Mouse (Mus musculus): Measurements from ENCODE around the gene Zfp663. TPM values are rescaled to one million over a fixed set of nuclear protein-coding genes. Genes with fewer than 3 reads are reported as not detected.
A peak's percentile ranks its signal among the peaks of the same experiment; 100 is the strongest.

Zfp663 gene
- polyA plus RNA-seq (2015; fragmentation: Nextera tagmentation; extraction: Ambion mirVana): 1.2 and 2.0 TPM in 2 replicates

DNA sequence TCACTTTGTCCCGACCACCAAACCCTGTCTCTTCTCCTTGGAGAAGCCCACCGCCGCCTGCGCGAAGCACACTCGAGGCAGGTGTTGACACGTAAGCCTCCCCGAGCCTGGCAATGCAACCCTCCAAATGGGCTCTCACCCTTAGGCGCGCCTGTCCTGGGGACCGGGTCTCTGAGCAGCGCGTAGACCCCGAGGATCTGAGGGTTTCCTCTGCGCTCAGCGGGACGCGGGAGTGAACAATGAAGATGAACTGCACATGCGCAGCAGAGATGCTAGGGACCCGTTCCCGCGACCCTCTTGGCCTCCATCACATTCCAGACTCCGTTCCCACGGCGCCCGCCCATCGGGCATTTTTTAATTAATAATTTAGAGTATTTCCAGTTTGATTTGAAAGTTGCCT, at the start of gene Zfp663:
TSS of gene Zfp663 (minus strand) at position 234 of the 400 bp plus-strand sequence.
- ATAC-seq: no peak
- H3K9ac ChIP-seq (replicated peaks; ENCODE audit: low read depth): no peak within 1 kb of the TSS
- no peak within 1 kb of the TSS for H3K4me3 ChIP-seq (ENCODE audit: low read depth, low read length)
- H3K4me2 ChIP-seq (replicated peaks; ENCODE audit: low read depth, low read length): peak within 1 kb of the TSS; percentile 34
- no peaks in the 10 kb centered on the region for H3K36me3 ChIP-seq (ENCODE audit: insufficient read depth, low read length)
- WGBS: under 1% methylated on average over 27 of the region's 27 CpGs
- no peak within 1 kb of the TSS for H3K27ac ChIP-seq (ENCODE audit: low read length)
- peaks cover 8% of the 10 kb centered on the region; the same call in 1 of the 2 replicates for H3K4me1 ChIP-seq (ENCODE audit: insufficient read depth, low read depth, low read length)
- TF ChIP-seq CTCF (IDR thresholded peaks at IDR 0.05) (no peak), EP300 (IDR thresholded peaks at IDR 0.05) (no peak)
- H3K27me3 ChIP-seq (replicated peaks; ENCODE audit: insufficient read depth, low read length): 0 out of 2 replicates have a peak, but pooled peaks cover 3% of the 10 kb centered on the region
- no peak for DNase-seq (ENCODE audit: low spot score)
- no peaks in the 10 kb centered on the region for H3K9me3 ChIP-seq (ENCODE audit: low read length)

DNA sequence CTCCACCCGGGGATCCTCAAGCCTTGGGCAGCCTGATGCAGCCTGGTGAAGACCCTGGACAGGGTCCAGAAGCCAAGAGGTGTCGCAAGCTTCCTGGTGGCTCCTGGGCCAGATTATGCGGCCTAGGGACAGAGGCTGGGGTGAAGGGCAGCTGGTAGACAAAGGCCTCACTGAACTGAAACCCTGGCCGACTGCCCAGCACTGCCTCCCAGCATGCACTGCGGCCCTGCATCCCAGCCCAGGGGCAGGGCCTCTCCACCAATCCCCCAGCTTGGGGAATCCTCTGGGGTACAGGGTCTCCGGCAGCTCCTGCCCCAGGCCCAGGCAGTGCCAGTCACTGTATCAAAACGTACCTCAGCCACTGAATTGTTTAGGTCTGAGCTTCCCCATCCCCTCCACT, 48.8 kb upstream of the Zfp663 start:
- H3K4me2 ChIP-seq (replicated peaks; ENCODE audit: low read depth, low read length): no peak overlapping the region
- ATAC-seq (no peak), DNase-seq (ENCODE audit: low spot score) (no peak)

GRCm38 (mm10) chr2:165415795-165416194, 47.3 kb upstream of the Zfp663 start:
- H3K36me3 ChIP-seq (ENCODE audit: insufficient read depth, low read length): no peaks in the 10 kb centered on the region
- H3K9me3 ChIP-seq (ENCODE audit: low read length): no peaks in the 10 kb centered on the region
- 72% methylated on average over 6 of the region's 6 CpGs for WGBS
- TF ChIP-seq CTCF (IDR thresholded peaks at IDR 0.05) (no peak), EP300 (IDR thresholded peaks at IDR 0.05) (no peak)
- DNase-seq (ENCODE audit: low spot score): no peak
- no peaks in the 10 kb centered on the region for H3K27me3 ChIP-seq (replicated peaks; ENCODE audit: insufficient read depth, low read length)
- H3K4me1 ChIP-seq (ENCODE audit: insufficient read depth, low read depth, low read length): no peaks in the 10 kb centered on the region
- no peak overlapping the region for H3K4me2 ChIP-seq (replicated peaks; ENCODE audit: low read depth, low read length)
- H3K27ac ChIP-seq (ENCODE audit: low read length): no peak overlapping the region
- no peak overlapping the region for H3K4me3 ChIP-seq (ENCODE audit: low read depth, low read length)
- H3K9ac ChIP-seq (replicated peaks; ENCODE audit: low read depth): no peak overlapping the region
- no peak for ATAC-seq

More for the DNA sequence above, 48.8 kb upstream of the Zfp663 start:
- H3K9me3 ChIP-seq (ENCODE audit: low read length): no peaks in the 10 kb centered on the region
- H3K4me1 ChIP-seq (ENCODE audit: insufficient read depth, low read depth, low read length): no peaks in the 10 kb centered on the region
- H3K36me3 ChIP-seq (ENCODE audit: insufficient read depth, low read length): no peaks in the 10 kb centered on the region
- TF ChIP-seq CTCF (IDR thresholded peaks at IDR 0.05) (no peak), EP300 (IDR thresholded peaks at IDR 0.05) (no peak)
- H3K27me3 ChIP-seq (replicated peaks; ENCODE audit: insufficient read depth, low read length): no peaks in the 10 kb centered on the region
- no peak overlapping the region for H3K27ac ChIP-seq (ENCODE audit: low read length)
- 51% methylated on average over 7 of the region's 7 CpGs for WGBS
- H3K4me3 ChIP-seq (ENCODE audit: low read depth, low read length): no peak overlapping the region
- no peak overlapping the region for H3K9ac ChIP-seq (replicated peaks; ENCODE audit: low read depth)

DNA sequence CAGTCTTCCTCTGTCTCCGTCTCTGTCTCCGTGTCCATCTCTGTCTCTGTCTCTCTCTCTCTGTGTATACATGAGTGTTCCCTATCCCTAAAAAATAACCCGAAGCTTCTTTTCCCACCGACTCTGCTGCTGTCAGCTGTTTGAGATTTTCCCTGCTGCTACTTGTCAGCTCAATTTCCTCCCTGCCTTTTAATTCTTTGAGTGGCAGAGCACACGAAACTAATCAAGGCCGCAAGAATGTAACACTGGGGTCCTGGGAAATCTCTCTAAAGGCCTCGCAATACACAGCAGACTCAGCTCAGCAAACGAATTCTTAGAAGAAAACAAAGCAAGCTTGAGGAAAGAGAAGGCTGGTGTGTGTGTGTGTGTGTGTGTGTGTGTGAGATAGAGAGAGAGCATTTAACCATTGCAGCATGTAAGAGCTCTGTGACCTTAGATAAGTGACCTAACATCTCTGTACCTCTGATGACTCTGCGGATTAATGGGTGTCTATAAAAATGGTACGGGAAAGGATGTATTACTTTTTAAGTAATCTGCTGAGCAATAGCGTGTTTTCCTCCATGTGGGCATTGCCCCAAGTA, 46.7 kb upstream of the Zfp663 start:
- 49% methylated on average over 11 of the region's 11 CpGs for WGBS
- no peak for ATAC-seq

GRCm38 (mm10) chr2:165414321-165414720, 45.8 kb upstream of the Zfp663 start:
- no peak for DNase-seq (ENCODE audit: low spot score)
- TF ChIP-seq CTCF (IDR thresholded peaks at IDR 0.05) (no peak), EP300 (IDR thresholded peaks at IDR 0.05) (no peak)
- no peaks in the 10 kb centered on the region for H3K4me1 ChIP-seq (ENCODE audit: insufficient read depth, low read depth, low read length)
- H3K4me3 ChIP-seq (ENCODE audit: low read depth, low read length): no peak overlapping the region
- H3K9ac ChIP-seq (replicated peaks; ENCODE audit: low read depth): no peak overlapping the region
- WGBS: 69% methylated on average over 5 of the region's 5 CpGs
- ATAC-seq: no peak
- H3K4me2 ChIP-seq (replicated peaks; ENCODE audit: low read depth, low read length): no peak overlapping the region
- H3K27me3 ChIP-seq (replicated peaks; ENCODE audit: insufficient read depth, low read length): no peaks in the 10 kb centered on the region
- no peaks in the 10 kb centered on the region for H3K36me3 ChIP-seq (ENCODE audit: insufficient read depth, low read length)
- H3K9me3 ChIP-seq (ENCODE audit: low read length): no peaks in the 10 kb centered on the region
- no peak overlapping the region for H3K27ac ChIP-seq (ENCODE audit: low read length)

More for the DNA sequence above, 46.7 kb upstream of the Zfp663 start:
- no peak for DNase-seq (ENCODE audit: low spot score)
- H3K36me3 ChIP-seq (ENCODE audit: insufficient read depth, low read length): no peaks in the 10 kb centered on the region
- H3K27me3 ChIP-seq (replicated peaks; ENCODE audit: insufficient read depth, low read length): no peaks in the 10 kb centered on the region
- H3K4me1 ChIP-seq (ENCODE audit: insufficient read depth, low read depth, low read length): no peaks in the 10 kb centered on the region
- no peak overlapping the region for H3K9ac ChIP-seq (replicated peaks; ENCODE audit: low read depth)
- no peak overlapping the region for H3K4me2 ChIP-seq (replicated peaks; ENCODE audit: low read depth, low read length)
- TF ChIP-seq CTCF (IDR thresholded peaks at IDR 0.05): no peak
- TF ChIP-seq EP300 (IDR thresholded peaks at IDR 0.05): no peak
- no peaks in the 10 kb centered on the region for H3K9me3 ChIP-seq (ENCODE audit: low read length)
- H3K27ac ChIP-seq (ENCODE audit: low read length): no peak overlapping the region
- no peak overlapping the region for H3K4me3 ChIP-seq (ENCODE audit: low read depth, low read length)

DNA sequence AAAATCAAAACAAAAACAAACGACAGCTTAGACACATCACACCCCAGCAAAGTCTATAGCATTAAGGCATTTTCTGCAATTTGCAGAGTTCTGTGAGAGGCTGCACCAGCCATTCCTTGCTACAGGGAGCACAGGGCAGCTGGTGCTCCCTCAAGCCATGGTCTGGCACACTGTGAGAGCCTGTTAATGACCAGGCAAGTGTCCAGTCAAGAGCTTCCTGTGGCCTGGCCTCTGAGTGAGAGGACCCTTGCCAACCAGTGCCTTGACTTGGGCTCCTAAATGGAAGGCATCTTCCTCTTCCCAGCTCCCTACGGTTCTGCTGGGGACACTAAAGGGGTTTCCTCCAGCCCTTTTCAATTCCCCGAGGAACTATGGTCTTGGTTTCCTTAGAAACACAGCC, 45.4 kb upstream of the Zfp663 start:
- TF ChIP-seq EP300 (IDR thresholded peaks at IDR 0.05) (no peak), CTCF (IDR thresholded peaks at IDR 0.05) (no peak)
- Histone ChIP-seq H3K36me3 (ENCODE audit: insufficient read depth, low read length) (no peaks in the 10 kb centered on the region), H3K27me3 (replicated peaks; ENCODE audit: insufficient read depth, low read length) (no peaks in the 10 kb centered on the region), H3K4me1 (ENCODE audit: insufficient read depth, low read depth, low read length) (no peaks in the 10 kb centered on the region), H3K4me3 (ENCODE audit: low read depth, low read length) (no peak overlapping the region), H3K27ac (ENCODE audit: low read length) (no peak overlapping the region), H3K9ac (replicated peaks; ENCODE audit: low read depth) (no peak overlapping the region), H3K9me3 (ENCODE audit: low read length) (no peaks in the 10 kb centered on the region), H3K4me2 (replicated peaks; ENCODE audit: low read depth, low read length) (no peak overlapping the region)
- whole genome bisulfite sequencing: 50% methylated on average over 3 of the region's 3 CpGs
- ATAC-seq (no peak), DNase-seq (ENCODE audit: low spot score) (no peak)

All from lung, postnatal 0 days (tissue).